17 mouse cellular contexts compared by ENCODE assay signal in genomic region chr14:115118626-115119025, GRCm38 (mm10). TPM values are rescaled to one million over a fixed set of nuclear protein-coding genes. Genes with fewer than 3 reads are reported as not detected.
"Had no signal": no experiment of that assay in that cellular context is flagged by ENCODE, and none has a peak within 500 bp of the region (broad histone marks: within the 10 kb centered on the region; RNA-seq: fewer than 3 reads in every experiment).

No protein-coding gene starts in this region.

- H3K9ac ChIP-seq: limb, embryonic 13.5 days; liver, embryonic 15.5 days; lung, embryonic 14.5 days; midbrain, embryonic 12.5 days; neural tube, embryonic 15.5 days had no signal

- H3K4me1 ChIP-seq: limb, embryonic 13.5 days; liver, embryonic 15.5 days; midbrain, embryonic 12.5 days; neural tube, embryonic 15.5 days had no signal

- H3K27ac ChIP-seq: layer of hippocampus, adult 2 months; limb, embryonic 13.5 days; liver, embryonic 15.5 days; midbrain, embryonic 12.5 days; neural tube, embryonic 15.5 days; stomach, postnatal 0 days had no signal

- H3K9me3 ChIP-seq: limb, embryonic 13.5 days; liver, embryonic 15.5 days; midbrain, embryonic 12.5 days; neural tube, embryonic 15.5 days had no signal

- H3K4me3 ChIP-seq: layer of hippocampus, adult 2 months; limb, embryonic 13.5 days; liver, embryonic 15.5 days; midbrain, embryonic 12.5 days; myocyte; neural tube, embryonic 15.5 days had no signal

- DNase-seq: left cerebral cortex, postnatal 4 days; lung, embryonic 14.5 days; lung, postnatal 10 days; lung, postnatal 4 days; right cerebral cortex, adult 18-20 months; right cerebral cortex, postnatal 25 days; thymus, postnatal 4 days had no signal

- H3K36me3 ChIP-seq: limb, embryonic 13.5 days; liver, embryonic 15.5 days; midbrain, embryonic 12.5 days; neural tube, embryonic 15.5 days had no signal

- H3K27me3 ChIP-seq: limb, embryonic 13.5 days; liver, embryonic 15.5 days; midbrain, embryonic 12.5 days; neural tube, embryonic 15.5 days had no signal

- ATAC-seq: intestine, embryonic 16.5 days had no signal

- H3K4me2 ChIP-seq: limb, embryonic 13.5 days; liver, embryonic 11.5 days; liver, embryonic 15.5 days; lung, embryonic 14.5 days; midbrain, embryonic 12.5 days; neural tube, embryonic 15.5 days had no signal

RNA-seq across cellular contexts. Expression of gene Gpc5, which starts 26.6 kb away (rescaled TPM):
- polyA plus RNA-seq: liver, embryonic 15.5 days; myocyte; small intestine, adult 2 months had no signal
